In the genomic region with DNA sequence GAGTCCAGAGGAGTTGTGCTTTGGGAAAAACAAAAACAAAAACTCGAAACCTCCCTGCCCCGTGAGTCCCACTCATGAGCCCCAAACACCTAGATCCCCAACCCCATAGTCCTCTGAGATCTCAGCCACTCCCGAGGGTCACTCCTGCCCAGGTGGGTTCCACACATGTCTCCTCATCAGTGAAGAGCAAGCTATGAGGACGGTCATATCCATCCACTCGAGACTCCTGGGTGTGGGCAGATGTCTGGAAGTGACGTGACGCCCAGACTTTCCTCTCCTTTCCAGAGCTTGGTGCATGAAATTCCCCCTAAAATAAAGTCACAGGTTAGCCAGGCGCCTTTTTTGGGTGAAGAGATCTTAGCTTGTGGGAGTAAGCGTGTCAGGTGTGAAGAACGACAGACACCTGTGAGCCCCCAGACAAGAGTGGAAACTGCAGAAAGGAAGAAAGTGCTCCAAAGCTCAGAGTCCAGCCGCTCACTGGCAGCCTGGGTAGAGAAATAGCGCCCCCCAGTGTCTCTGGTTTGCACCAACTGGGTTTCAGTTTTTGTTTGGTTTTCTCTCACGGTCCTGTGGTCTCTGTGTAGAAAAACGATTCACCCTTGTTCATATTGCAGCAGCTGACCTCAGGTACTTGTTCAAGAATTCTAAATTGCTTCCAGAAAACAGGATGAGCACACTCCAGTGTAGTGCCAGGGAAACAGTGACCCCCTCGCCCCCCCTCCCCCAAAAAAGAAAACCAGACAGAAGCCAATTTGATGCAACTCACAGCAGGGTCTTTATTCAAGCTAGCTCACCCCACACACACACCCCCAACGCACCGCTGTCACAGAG, we compare ENCODE assay signal across 8 mouse cellular contexts.
A peak's percentile ranks its signal among the peaks of the same experiment; 100 is the strongest.
DNase-seq lines count a peak whose midpoint lies in the region; ATAC-seq and TF ChIP-seq lines count a peak whose summit lies in the region.

No protein-coding gene starts in this region.

- H3K27ac ChIP-seq in midbrain, postnatal 0 days (ENCODE audit: low read depth, low read length): no peak overlapping the region

- no peaks in the 10 kb centered on the region for H3K27me3 ChIP-seq in midbrain, postnatal 0 days (ENCODE audit: insufficient read depth, low read length)

- no peaks in the 10 kb centered on the region for H3K36me3 ChIP-seq in midbrain, postnatal 0 days (ENCODE audit: insufficient read depth, low read length)

- intact Hi-C loops in left cerebral cortex, postnatal 25 days (cut with DNase I): loop anchor here (1.0 to 5.0 kb wide), 4 partner anchors 129 to 858 kb away; no protein-coding TSS in a partner anchor

- H3K4me3 ChIP-seq in midbrain, postnatal 0 days (ENCODE audit: low read depth, low read length): no peak overlapping the region

- WGBS in midbrain, postnatal 0 days: 49% methylated on average over 17 of the region's 17 CpGs

- peak; percentile 78 for TF ChIP-seq CTCF in midbrain, postnatal 0 days (IDR thresholded peaks at IDR 0.05)

- H3K9ac ChIP-seq in midbrain, postnatal 0 days (replicated peaks; ENCODE audit: low read length, poor library complexity, severe bottlenecking): no peak overlapping the region

- no peak overlapping the region for H3K4me2 ChIP-seq in midbrain, postnatal 0 days (ENCODE audit: low read depth, low read length, poor library complexity, severe bottlenecking)

- peak; percentile 42 to 82 for DNase-seq in adrenal gland, adult (ENCODE audit: inconsistent age in 2 of 2, low spot score in 1 of 2)
- DNase-seq in adrenal gland, adult 8-10 months: no peak
- DNase-seq in R1 (ENCODE audit: low read depth, low spot score): peak; percentile 40
- peak; percentile 47 to 89 for DNase-seq in frontal cortex, adult 2 months (ENCODE audit: extremely low spot score in 1 of 2, low spot score in 1 of 2)
- peak; percentile 45 for DNase-seq in kidney, adult 18-20 months
- peak; percentile 78 to 84 for DNase-seq in left cerebral cortex, postnatal 25 days (ENCODE audit: low spot score in 2 of 2)
- peak; percentile 68 for DNase-seq in midbrain, postnatal 0 days (ENCODE audit: low spot score)
- no peak for DNase-seq in spleen, adult 12 weeks (ENCODE audit: low spot score)

- no peaks in the 10 kb centered on the region for H3K9me3 ChIP-seq in midbrain, postnatal 0 days (ENCODE audit: low read length)

- H3K4me1 ChIP-seq in midbrain, postnatal 0 days (ENCODE audit: insufficient read depth, low read length): no peaks in the 10 kb centered on the region

- peak; percentile 34; the same call in 1 of the 2 replicates for ATAC-seq in midbrain, postnatal 0 days (ENCODE audit: low FRiP score)

Comparison
In these comparisons a context has a peak if more than half of its experiments do, and no peak if none do; other contexts are left out.
1. DNase-seq: peak in adrenal gland, adult (2 of 2), R1 (single experiment), frontal cortex, adult 2 months (2 of 2), kidney, adult 18-20 months (single experiment), left cerebral cortex, postnatal 25 days (2 of 2) and midbrain, postnatal 0 days (single experiment); none in adrenal gland, adult 8-10 months (single experiment) and spleen, adult 12 weeks (single experiment).